Mouse (Mus musculus): ENCODE data around the gene BC051142. TPM values are rescaled to one million over a fixed set of nuclear protein-coding genes. Genes with fewer than 3 reads are reported as not detected.
A peak's percentile ranks its signal among the peaks of the same experiment; 100 is the strongest.

The BC051142 gene
- polyA plus RNA-seq (2016; fragmentation: Nextera tagmentation; extraction: Ambion mirVana), result 1.8 and 3.1 TPM in 2 replicates

- WGBS, result 7% methylated on average over 34 of the region's 34 CpGs
- Histone ChIP-seq H3K9me3 (replicated peaks) (no peaks in the 10 kb centered on the region; the same call in 1 of the 2 replicates), H3K4me1 (peaks cover 11% of the 10 kb centered on the region), H3K4me3 (peak within 1 kb of the TSS; percentile 71), H3K27ac (replicated peaks) (peak within 1 kb of the TSS; percentile 97), H3K36me3 (no peaks in the 10 kb centered on the region), H3K27me3 (ENCODE audit: low read depth, poor library complexity, severe bottlenecking) (no peaks in the 10 kb centered on the region; the same call in 1 of the 2 replicates)
- peak; percentile 84 for DNase-seq (ENCODE audit: low spot score)
Measured at GRCm38 (mm10) chr17:34398711-34399393, at the start of gene BC051142. BC051142 (plus strand) TSS chr17:34398820.

DNA sequence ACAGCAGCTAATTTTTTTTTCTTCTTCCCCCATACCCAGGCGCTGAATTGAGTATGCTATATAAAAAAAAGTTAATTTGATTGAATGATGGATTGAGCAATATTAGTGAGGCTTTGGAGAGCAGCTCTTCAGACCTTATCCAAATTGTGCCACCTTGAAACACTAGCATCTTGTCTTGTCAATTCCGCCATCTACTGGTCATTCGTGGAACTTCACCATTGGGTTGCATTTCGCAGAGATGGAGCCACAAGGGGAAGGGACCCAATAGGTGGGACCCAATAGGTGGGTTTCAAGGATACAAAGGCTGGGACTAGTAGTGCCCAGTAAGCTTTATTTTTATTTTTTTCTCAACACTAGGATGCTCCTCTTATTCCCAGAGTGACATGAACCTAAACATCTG is 49.2 kb upstream of the BC051142 start:
- H3K4me1 ChIP-seq, result no peaks in the 10 kb centered on the region
- DNase-seq (ENCODE audit: low spot score), result peak; percentile 74
- H3K4me3 ChIP-seq, result no peak overlapping the region
- no peaks in the 10 kb centered on the region for H3K27me3 ChIP-seq (ENCODE audit: low read depth, poor library complexity, severe bottlenecking)
- no peaks in the 10 kb centered on the region for H3K36me3 ChIP-seq
- no peak overlapping the region for H3K27ac ChIP-seq (replicated peaks)
- H3K9me3 ChIP-seq (replicated peaks), result no peaks in the 10 kb centered on the region
- WGBS, result 7% methylated on average over 4 of the region's 4 CpGs

DNA sequence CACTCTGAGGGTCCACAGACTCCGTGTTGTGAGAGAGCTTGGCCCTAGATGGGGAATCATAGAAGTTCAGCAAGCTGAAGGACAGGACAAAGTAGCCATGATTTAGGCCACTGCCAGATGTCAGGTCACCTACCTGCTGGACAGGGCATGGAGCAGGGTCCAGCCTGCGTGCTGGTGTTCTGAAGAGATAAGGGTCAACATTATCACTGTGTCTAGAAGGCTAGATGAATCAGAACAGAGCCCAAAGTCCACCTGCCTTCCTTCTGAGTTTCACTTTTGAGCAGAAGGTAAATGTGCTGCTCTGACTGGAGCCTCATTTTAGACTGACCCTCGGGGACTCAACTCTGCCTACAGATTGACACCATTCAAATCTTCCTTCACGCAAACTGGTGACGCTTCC is 44.1 kb upstream of the BC051142 start, which contains the start of gene Btnl2:
Btnl2 (plus strand) TSS at position 284 of the 400 bp plus-strand sequence.
- no peaks in the 10 kb centered on the region for H3K9me3 ChIP-seq (replicated peaks)
- no peak within 1 kb of the TSS for H3K4me3 ChIP-seq
- no peaks in the 10 kb centered on the region for H3K36me3 ChIP-seq
- 90% methylated on average over 5 of the region's 5 CpGs for WGBS
- no peaks in the 10 kb centered on the region for H3K27me3 ChIP-seq (ENCODE audit: low read depth, poor library complexity, severe bottlenecking)
- no peaks in the 10 kb centered on the region for H3K4me1 ChIP-seq
- no peak within 1 kb of the TSS for H3K27ac ChIP-seq (replicated peaks)
- DNase-seq (ENCODE audit: low spot score), result no peak

DNA sequence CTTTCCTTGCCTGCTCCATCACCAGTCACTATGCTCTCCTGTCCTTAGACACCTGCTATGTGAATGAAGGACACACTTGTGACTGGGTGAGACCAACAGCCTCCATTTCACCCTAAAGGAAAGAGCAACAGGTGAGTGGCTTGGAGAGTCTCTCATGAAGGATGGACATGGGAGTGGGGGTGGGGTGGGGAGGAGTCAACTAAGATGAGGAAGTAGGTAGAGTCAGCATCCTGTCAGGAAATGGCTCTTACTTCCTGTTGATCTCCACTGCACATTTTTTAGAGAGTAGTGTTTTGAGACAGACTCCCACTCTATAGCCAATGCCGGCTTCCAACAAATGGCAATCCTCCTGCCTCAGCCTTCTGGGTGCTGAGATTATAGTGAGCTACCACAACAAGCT is 43.7 kb upstream of the BC051142 start:
- no peak for DNase-seq (ENCODE audit: low spot score)
- H3K4me1 ChIP-seq, result no peaks in the 10 kb centered on the region
- H3K9me3 ChIP-seq (replicated peaks), result no peaks in the 10 kb centered on the region
- H3K27ac ChIP-seq (replicated peaks), result no peak overlapping the region
- no peaks in the 10 kb centered on the region for H3K27me3 ChIP-seq (ENCODE audit: low read depth, poor library complexity, severe bottlenecking)
- H3K36me3 ChIP-seq, result no peaks in the 10 kb centered on the region
- WGBS, result 91% methylated on average over 1 of the region's 1 CpGs
- H3K4me3 ChIP-seq, result no peak overlapping the region

DNA sequence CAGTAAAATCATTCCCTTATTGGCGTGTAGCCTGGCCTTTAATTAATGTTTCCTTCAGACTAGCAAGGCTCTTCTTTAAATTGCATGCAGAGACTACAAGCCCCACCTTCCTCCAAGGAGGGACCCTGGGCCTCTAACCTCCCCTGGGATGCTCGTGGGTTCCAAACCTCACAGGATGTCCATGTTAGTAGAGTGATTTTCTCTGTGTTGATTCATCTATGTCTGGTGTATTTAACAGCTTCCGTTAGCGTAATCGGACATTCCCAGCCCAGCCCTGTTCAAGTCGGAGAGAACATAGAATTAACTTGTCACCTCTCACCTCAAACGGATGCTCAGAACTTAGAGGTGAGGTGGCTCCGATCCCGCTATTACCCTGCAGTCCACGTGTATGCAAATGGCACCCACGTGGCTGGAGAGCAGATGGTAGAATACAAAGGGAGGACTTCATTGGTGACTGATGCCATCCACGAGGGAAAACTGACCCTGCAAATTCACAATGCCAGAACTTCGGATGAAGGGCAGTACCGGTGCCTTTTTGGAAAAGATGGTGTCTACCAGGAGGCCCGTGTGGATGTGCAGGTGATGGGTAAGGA is 35.6 kb upstream of the BC051142 start:
- 86% methylated on average over 15 of the region's 15 CpGs for WGBS
- no peak for DNase-seq (ENCODE audit: low spot score)
- Histone ChIP-seq H3K27me3 (ENCODE audit: low read depth, poor library complexity, severe bottlenecking) (no peaks in the 10 kb centered on the region), H3K27ac (replicated peaks) (no peak overlapping the region), H3K36me3 (no peaks in the 10 kb centered on the region), H3K4me3 (no peak overlapping the region), H3K4me1 (no peaks in the 10 kb centered on the region), H3K9me3 (replicated peaks) (no peaks in the 10 kb centered on the region)

GRCm38 (mm10) chr17:34363676-34364310 is 34.8 kb upstream of the BC051142 start:
- DNase-seq (ENCODE audit: low spot score), result no peak
- WGBS, result 85% methylated on average over 3 of the region's 3 CpGs
- no peaks in the 10 kb centered on the region for H3K9me3 ChIP-seq (replicated peaks)
- H3K36me3 ChIP-seq, result no peaks in the 10 kb centered on the region
- H3K27me3 ChIP-seq (ENCODE audit: low read depth, poor library complexity, severe bottlenecking), result no peaks in the 10 kb centered on the region
- H3K4me3 ChIP-seq, result no peak overlapping the region
- no peak overlapping the region for H3K27ac ChIP-seq (replicated peaks)
- H3K4me1 ChIP-seq, result no peaks in the 10 kb centered on the region

DNA sequence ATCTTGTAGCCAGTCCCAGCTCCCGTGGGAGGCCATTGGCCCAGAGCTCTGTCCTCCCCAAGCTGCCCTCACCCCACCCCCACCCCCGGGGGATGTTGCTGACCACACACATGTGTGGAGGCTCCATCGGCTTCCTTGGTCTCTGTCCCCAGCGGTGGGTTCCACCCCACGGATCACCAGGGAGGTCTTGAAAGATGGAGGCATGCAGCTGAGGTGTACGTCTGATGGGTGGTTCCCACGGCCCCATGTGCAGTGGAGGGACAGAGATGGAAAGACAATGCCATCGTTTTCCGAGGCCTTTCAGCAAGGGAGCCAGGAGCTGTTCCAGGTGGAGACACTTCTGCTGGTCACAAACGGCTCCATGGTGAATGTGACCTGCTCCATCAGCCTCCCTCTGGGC is 33.6 kb upstream of the BC051142 start:
- 78% methylated on average over 10 of the region's 10 CpGs for WGBS
- H3K27ac ChIP-seq (replicated peaks), result no peak overlapping the region
- no peaks in the 10 kb centered on the region for H3K9me3 ChIP-seq (replicated peaks)
- no peaks in the 10 kb centered on the region for H3K4me1 ChIP-seq
- H3K4me3 ChIP-seq, result no peak overlapping the region
- no peaks in the 10 kb centered on the region for H3K27me3 ChIP-seq (ENCODE audit: low read depth, poor library complexity, severe bottlenecking)
- DNase-seq (ENCODE audit: low spot score), result no peak
- H3K36me3 ChIP-seq, result no peaks in the 10 kb centered on the region

DNA sequence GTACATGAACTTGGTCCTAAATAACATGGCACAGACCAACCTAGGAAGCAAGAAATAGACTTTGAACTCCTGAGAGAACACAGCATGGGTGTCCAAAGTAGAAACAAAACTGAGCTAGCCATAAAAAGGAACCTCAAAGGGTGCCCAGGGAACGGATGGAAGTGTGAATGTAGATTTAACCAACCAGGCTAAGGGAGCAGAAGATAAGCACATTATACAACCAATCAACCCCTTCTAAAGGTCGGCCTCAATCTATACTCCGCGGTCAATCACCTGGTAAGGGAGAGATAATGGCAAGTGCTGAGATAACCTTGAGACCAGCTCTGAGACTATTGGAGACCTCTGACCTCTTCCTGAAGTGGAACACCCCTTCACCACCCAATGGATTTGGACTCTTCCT is 28.1 kb upstream of the BC051142 start:
- no peaks in the 10 kb centered on the region for H3K36me3 ChIP-seq
- H3K4me3 ChIP-seq, result no peak overlapping the region
- no peaks in the 10 kb centered on the region for H3K27me3 ChIP-seq (ENCODE audit: low read depth, poor library complexity, severe bottlenecking)
- WGBS, result 93% methylated on average over 4 of the region's 4 CpGs
- H3K4me1 ChIP-seq, result no peaks in the 10 kb centered on the region
- DNase-seq (ENCODE audit: low spot score), result no peak
- H3K27ac ChIP-seq (replicated peaks), result no peak overlapping the region
- H3K9me3 ChIP-seq (replicated peaks), result no peaks in the 10 kb centered on the region

GRCm38 (mm10) chr17:34373055-34373709 is 25.4 kb upstream of the BC051142 start:
- Histone ChIP-seq H3K4me1 (no peaks in the 10 kb centered on the region), H3K27ac (replicated peaks) (no peak overlapping the region), H3K36me3 (no peaks in the 10 kb centered on the region), H3K9me3 (replicated peaks) (no peaks in the 10 kb centered on the region), H3K27me3 (ENCODE audit: low read depth, poor library complexity, severe bottlenecking) (no peaks in the 10 kb centered on the region), H3K4me3 (no peak overlapping the region)
- DNase-seq (ENCODE audit: low spot score), result no peak
- 85% methylated on average over 6 of the region's 6 CpGs for WGBS

DNA sequence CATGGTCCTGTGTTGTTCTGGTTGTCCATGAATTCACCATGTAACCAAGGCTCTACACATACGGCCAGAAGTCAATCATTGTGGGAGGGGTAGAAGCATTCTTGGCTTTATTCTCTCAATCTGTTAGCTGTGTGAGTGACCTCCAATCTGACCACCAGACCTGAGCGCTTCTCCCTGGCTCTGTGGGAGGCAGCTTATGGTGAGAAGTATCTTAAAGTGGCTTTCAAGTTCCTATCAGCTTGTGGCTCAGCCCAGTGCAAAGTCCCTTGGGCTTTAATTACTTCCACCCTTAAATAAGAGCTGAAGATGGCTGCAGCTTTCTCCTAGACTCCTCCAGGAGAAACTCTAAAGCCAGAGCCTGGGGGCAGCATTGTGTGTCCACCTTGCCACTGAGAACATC is 21.8 kb upstream of the BC051142 start, which contains the start of gene Btnl1:
Btnl1 (plus strand) TSS at position 286 of the 400 bp plus-strand sequence.
- Histone ChIP-seq H3K4me3 (no peak within 1 kb of the TSS), H3K27ac (replicated peaks) (no peak within 1 kb of the TSS), H3K36me3 (no peaks in the 10 kb centered on the region), H3K9me3 (replicated peaks) (no peaks in the 10 kb centered on the region), H3K27me3 (ENCODE audit: low read depth, poor library complexity, severe bottlenecking) (no peaks in the 10 kb centered on the region), H3K4me1 (no peaks in the 10 kb centered on the region)
- DNase-seq (ENCODE audit: low spot score), result no peak
- 80% methylated on average over 2 of the region's 2 CpGs for WGBS

GRCm38 (mm10) chr17:34377450-34378209 is 21.0 kb upstream of the BC051142 start:
- Histone ChIP-seq H3K9me3 (replicated peaks) (no peaks in the 10 kb centered on the region), H3K4me1 (no peaks in the 10 kb centered on the region), H3K27me3 (ENCODE audit: low read depth, poor library complexity, severe bottlenecking) (no peaks in the 10 kb centered on the region), H3K36me3 (no peaks in the 10 kb centered on the region), H3K27ac (replicated peaks) (no peak overlapping the region), H3K4me3 (no peak overlapping the region)
- WGBS, result 69% methylated on average over 6 of the region's 6 CpGs
- no peak for DNase-seq (ENCODE audit: low spot score)

DNA sequence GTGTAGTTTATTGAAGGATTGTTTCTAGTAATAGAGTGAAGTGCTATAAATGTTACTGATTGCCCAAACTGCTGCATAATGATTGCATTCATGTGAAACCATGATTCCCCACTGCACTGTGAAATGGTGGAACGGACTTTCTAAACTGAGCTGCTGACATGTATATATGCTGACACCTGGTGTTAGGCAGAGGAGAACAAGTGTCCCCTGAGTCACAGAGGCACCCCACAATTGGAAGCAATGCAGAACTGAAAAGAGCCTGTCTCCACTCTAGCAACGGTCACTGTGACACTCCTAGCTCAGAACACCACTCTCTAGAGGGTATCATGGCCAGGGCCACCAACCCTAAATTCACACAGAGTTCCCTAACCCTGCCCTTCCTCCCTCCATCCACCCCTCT is 19.9 kb upstream of the BC051142 start:
- Histone ChIP-seq H3K4me3 (no peak overlapping the region), H3K27ac (replicated peaks) (no peak overlapping the region), H3K9me3 (replicated peaks) (no peaks in the 10 kb centered on the region), H3K27me3 (ENCODE audit: low read depth, poor library complexity, severe bottlenecking) (no peaks in the 10 kb centered on the region), H3K36me3 (no peaks in the 10 kb centered on the region), H3K4me1 (no peaks in the 10 kb centered on the region)
- no peak for DNase-seq (ENCODE audit: low spot score)
- 93% methylated on average over 2 of the region's 2 CpGs for WGBS
